Mouse (Mus musculus) C2C12 (cell line): Measurements from ENCODE around the gene Pappa2.

ENCODE experiments used
- CEBPB ChIP-seq: IDR thresholded peaks from one replicate; pipeline ENCODE4 v1.6.1; 2011; ENCODE audit warnings: low read depth, mild to moderate bottlenecking, control low read depth, moderate library complexity
- CTCF ChIP-seq: IDR thresholded peaks from one replicate; pipeline ENCODE4 v1.5.1; 2011; ENCODE audit not compliant: control insufficient read depth, insufficient read depth, insufficient read length
- FOSL1 ChIP-seq: IDR thresholded peaks from one replicate; pipeline ENCODE4 v1.8.0; 2011; ENCODE audit warnings: mild to moderate bottlenecking, low read length; ENCODE audit not compliant: poor library complexity, insufficient read depth, severe bottlenecking
- MAX ChIP-seq: IDR thresholded peaks from one replicate; pipeline ENCODE4 v1.6.1; 2011; ENCODE audit warnings: mild to moderate bottlenecking, control low read depth
- MYOD1 ChIP-seq: IDR thresholded peaks from one replicate; pipeline ENCODE4 v1.6.1; 2011; ENCODE audit warnings: low read depth; ENCODE audit not compliant: control insufficient read depth, insufficient read length
- MYOG ChIP-seq: IDR thresholded peaks from one replicate; pipeline ENCODE4 v1.6.1; 2011; ENCODE audit not compliant: control insufficient read depth, insufficient read length; ENCODE audit errors: extremely low read depth
- USF1 ChIP-seq: IDR thresholded peaks from one replicate; pipeline ENCODE4 v1.6.1; 2011; ENCODE audit warnings: low read depth, mild to moderate bottlenecking, control low read depth, moderate library complexity

DNA sequence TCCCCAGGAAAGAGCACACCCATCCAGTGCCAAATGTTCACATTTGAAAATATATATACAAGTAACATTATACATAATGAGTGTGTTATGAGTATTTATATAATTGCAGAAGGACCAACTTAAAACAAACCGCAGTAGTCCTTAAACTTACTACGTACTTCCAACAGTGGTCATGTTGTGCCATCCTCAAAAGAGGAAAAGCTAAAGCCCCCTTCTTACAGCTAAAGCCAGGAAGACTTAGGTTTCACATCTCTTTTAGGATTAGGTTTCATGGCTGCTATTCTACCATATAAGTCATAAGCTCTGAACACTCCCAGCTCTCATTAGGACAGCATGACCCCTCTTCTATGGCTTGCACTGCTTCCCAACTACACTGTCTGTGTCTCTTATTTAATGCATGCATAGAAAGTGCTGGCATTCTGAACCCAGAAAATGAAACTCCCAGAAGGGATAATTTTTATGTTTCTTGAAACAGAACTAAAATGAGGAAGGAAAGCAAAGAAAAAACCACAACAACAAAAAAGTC lies 105.7 kb downstream of the Pappa2 start:
- TF ChIP-seq CTCF, result no peak
- no peak for TF ChIP-seq MAX
- no peak for TF ChIP-seq USF1
- TF ChIP-seq MYOG, result no peak
- TF ChIP-seq MYOD1, result no peak
- no peak for TF ChIP-seq CEBPB
- TF ChIP-seq FOSL1, result no peak
